Mouse (Mus musculus) gastrocnemius, adult 8-10 months (tissue): ENCODE data around the gene Pinlyp. TPM values are rescaled to one million over a fixed set of nuclear protein-coding genes. Genes with fewer than 3 reads are reported as not detected.

Source experiments
- DNase-seq, 2 experiments: peaks; one replicate each; pipeline ENCODE4 v3.0.0; 2022; ENCODE audit warnings: low spot score in 2 of 2
- total RNA-seq, 4 experiments: library from RNA; stranded (reverse); gene quantifications; 2 replicates each; pipeline ENCODE4 v1.2.4; 2022

Pinlyp gene
- total RNA-seq, 4 experiments from 2014 or later: not detected

GRCm38 (mm10) chr7:24563191-24563836 is 17.4 kb upstream of the Pinlyp start:
- DNase-seq: no peak

DNA sequence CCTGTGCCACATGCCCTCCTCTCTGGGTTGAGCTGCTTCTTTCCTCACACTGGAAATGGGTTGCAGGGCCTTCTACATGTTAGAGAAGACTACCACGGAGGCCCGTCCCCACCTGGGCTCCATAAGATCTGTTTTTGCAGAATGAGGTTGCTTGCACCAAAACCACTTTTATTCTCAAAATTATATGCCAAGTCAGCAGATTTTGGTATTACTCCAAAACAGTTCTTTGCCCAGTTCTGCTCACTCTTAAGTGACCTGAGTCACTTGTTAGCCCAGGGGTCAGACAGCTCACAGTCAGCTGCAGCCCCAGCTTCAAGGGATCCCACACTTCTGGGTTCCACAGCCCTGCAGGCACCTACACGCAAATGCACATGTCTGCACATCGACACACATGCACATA is 15.5 kb upstream of the Pinlyp start:
- no peak for DNase-seq

DNA sequence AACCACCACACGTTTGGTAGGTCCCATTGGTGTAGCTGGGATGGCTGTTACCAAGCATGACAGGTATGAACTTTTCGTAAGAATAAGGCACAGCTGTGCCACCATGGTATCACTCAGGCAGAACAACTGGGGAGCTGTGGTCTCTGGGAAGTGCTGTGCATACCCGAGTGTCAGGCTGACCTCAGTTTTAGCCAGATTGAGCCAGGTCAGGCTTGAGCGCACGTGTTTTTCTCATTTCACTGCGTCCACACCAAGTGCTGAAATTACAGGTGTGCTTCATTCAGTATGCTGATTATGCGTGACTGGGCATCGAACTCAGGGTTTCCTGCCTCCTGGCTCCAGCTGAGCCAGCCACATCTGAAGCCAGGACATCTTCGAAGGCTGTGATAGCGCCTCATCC is 9.9 kb upstream of the Pinlyp start:
- DNase-seq: no peak

- DNase-seq: no peak
Measured at GRCm38 (mm10) chr7:24551985-24552759, 6.3 kb upstream of the Pinlyp start.

GRCm38 (mm10) chr7:24547534-24548036 is 1.7 kb upstream of the Pinlyp start:
- no peak for DNase-seq

DNA sequence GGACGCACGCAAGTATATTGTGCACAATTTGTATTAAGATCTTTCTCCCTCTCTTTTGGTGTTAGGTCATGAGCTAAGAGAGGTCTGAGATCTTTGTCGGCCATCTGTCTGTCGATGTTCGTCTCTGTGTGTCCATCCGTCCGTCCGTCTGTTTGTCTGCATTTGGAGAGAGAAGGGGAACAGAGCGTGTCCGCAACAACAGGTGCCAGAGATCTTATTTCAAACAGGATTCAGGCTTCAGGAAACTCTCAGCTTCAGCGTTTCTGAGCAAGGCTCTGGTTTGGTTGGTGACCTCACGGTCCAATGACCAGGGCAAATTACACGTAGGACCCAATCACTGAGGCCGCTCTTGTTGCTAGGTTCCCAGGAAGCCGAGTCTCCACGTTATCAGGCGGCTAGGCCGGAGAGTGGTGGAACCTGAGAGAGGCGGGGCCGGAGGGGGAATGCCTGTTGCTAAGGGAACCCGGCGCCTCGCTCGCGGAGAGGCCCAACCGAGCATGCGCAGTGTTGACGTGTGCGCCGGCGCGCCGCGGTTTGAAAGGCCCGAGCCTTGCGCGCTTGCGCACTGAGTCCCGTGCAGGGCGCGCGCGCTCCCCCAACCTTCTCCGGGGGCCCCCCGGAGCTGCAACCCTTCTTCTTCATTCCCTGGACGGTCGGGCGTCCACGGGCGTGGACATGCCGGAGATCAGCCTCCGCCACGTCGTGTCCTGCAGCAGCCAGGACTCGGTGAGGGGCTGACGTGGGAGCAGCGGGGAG is 894 bp upstream of the Pinlyp start:
- peak; percentile 98 to 99 for DNase-seq

GRCm38 (mm10) chr7:24544506-24544905 is 1.4 kb downstream of the Pinlyp start:
- no peak for DNase-seq

- no peak for DNase-seq
Measured at GRCm38 (mm10) chr7:24539686-24540085, 6.2 kb downstream of the Pinlyp start.

- DNase-seq: no peak
Measured at GRCm38 (mm10) chr7:24538701-24539100, 7.2 kb downstream of the Pinlyp start.

DNA sequence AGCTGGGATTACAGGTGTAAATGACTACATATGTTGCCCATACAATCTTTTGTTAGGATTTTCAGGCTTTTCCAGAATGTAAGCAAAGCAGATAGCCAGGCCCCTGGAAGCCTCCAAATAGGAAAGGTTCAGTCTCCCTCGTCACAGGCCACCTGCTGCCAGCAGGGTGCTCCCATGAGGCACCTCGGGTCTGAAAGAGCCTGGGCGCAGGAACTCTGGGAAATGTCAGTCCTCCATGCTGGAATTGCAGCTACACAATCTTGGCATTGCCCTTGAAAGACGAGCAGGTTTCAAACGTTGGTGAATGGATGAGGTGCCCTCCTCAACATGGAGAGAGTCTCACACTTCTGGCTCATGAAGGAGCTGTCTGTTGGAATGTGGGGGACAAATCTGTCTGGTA is 7.8 kb downstream of the Pinlyp start:
- no peak for DNase-seq

GRCm38 (mm10) chr7:24537591-24537990 is 8.3 kb downstream of the Pinlyp start:
- DNase-seq: no peak

- DNase-seq: no peak
Measured at GRCm38 (mm10) chr7:24537081-24537480, 8.8 kb downstream of the Pinlyp start.

DNA sequence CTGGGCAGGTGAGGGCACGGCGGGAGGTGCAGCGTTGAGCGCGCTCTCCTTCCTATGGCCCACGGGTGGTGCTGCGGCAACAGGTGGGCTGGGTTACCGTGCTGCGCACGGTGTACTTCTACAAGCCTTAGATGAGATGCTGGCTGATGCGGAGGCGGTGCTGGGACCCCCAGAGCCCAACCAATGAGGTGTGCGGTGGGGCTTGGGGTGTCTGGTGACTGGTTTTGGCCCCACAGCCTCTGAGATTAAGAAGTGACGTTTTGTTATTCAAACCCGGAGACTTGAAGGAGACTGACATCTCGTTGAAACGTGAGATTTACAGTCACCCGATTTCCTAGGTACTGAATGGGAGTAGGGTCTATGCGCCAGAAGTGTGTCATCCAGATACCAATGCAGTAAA is 11.6 kb downstream of the Pinlyp start:
- DNase-seq: no peak

DNA sequence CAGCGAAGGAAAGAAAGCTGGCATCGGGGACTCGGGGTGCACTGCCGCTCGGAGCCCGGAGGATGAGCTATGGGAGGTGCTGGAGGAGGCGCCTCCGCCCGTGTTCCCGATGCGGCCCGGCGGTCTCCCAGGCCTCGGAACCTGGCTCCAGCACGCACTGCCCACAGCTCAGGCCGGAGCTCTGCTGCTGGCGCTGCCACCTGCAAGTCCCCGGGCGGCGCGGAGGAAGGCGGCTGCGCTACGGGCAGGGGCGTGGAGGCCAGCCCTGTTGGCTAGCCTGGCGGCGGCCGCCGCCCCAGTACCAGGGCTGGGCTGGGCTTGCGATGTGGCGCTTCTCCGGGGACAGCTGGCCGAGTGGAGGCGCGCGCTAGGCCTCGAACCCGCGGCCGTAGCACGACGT is 12.1 kb downstream of the Pinlyp start:
- DNase-seq: no peak

DNA sequence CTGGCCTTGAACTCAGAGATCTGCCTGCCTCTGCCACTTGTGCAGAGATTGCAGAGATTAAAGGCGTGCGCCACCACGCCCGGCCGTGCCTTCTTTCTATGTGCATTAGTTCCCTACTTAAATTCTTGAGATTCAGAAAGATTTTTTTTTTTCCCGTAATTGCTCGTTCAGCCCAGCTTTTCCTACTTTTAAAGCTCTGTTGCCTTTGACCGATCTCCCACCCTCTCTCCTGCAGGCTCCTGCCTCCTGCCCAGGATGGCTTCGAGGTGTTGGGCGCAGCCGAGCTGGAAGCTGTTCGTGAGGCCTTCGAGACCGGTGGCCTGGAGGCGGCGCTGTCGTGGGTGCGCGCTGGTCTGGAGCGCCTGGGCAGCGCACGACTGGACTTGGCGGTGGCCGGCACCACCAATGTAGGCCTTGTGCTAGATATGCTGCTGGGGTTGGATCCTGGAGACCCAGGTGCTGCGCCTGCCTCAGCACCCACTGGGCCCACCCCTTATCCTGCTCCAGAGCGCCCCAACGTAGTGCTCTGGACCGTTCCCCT is 12.8 kb downstream of the Pinlyp start:
- DNase-seq: no peak

- DNase-seq: peak; percentile 25 to 49
Measured at GRCm38 (mm10) chr7:24531211-24531971, 14.5 kb downstream of the Pinlyp start.

GRCm38 (mm10) chr7:24530062-24530931 is 15.6 kb downstream of the Pinlyp start, which contains the start of gene Irgq:
Gene Irgq (plus strand): TSS chr7:24530689.
- DNase-seq: peak; percentile 98

DNA sequence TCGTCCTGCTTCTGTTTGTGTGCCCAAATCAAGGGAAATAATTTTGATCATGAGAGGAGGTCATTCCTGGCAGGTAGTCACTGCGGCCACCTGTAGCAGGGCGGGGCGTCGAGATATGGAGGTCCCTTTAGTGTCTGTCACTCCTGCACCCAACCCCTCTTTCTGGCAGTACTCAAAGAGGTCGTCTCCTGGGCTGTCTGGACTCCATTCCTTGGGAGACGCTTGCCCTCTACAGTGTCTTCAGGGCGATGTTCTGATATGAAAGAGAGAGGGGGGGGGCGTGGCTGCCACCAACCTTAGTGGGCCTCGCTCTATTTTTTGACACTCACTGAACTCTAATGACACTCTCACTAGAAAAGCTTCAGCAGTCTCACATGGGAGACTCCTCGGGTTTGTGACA is 16.3 kb downstream of the Pinlyp start:
- no peak for DNase-seq

DNA sequence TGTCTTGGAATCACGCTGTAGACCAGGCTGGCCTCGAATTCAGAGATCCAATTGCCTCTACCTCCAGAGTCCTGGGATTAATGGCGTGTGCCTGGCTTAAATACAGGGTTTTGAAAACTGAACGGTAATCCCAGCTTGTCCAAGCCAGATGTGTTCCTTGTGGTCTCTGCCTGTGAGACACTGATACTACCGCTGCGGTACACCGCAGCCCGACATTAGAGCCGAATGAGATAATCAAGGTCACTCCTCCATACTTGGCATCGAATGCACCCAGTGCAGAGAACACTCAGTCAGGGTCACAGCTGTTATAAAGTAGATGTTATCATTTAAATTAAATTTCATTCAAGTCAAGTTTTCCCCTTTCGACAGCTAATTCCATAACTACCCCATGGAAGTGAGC is 17.1 kb downstream of the Pinlyp start:
- no peak for DNase-seq
